Mouse (Mus musculus) forebrain, embryonic 14.5 days (tissue): Measurements from ENCODE around the gene Clpsl2. TPM values are rescaled to one million over a fixed set of nuclear protein-coding genes. Genes with fewer than 3 reads are reported as not detected.
A peak's percentile ranks its signal among the peaks of the same experiment; 100 is the strongest.

Experiments
- ATAC-seq: fragments of 200-750 bp; cut with Nextera tagmentation; 2 replicates; pipeline ENCODE4 v1.8.0; 2017; ENCODE audit warnings: mild to moderate bottlenecking, moderate library complexity
- DNase-seq: peaks from one replicate; pipeline ENCODE4 v3.0.0-alpha.2; 2015; ENCODE audit warnings: low spot score
- H3K27ac ChIP-seq: fragments of 300-500 bp; sonication (generic); 2 replicates; pipeline ENCODE4 v1.5.1; 2014; ENCODE audit warnings: low read depth, mild to moderate bottlenecking, control low read depth, low read length, moderate library complexity
- H3K27me3 ChIP-seq: fragments of 300-500 bp; sonication (generic); replicated peaks from 2 replicates; pipeline ENCODE4 v1.6.1; 2014; ENCODE audit warnings: low read length, control low read depth, mixed read lengths; ENCODE audit not compliant: control insufficient read depth, insufficient read depth
- H3K36me3 ChIP-seq: fragments of 300-500 bp; sonication (generic); 2 replicates; pipeline ENCODE4 v1.6.1; 2014; ENCODE audit warnings: low read length, control low read depth; ENCODE audit not compliant: control insufficient read depth, insufficient read depth
- H3K4me1 ChIP-seq: fragments of 300-500 bp; sonication (generic); 2 replicates; pipeline ENCODE4 v1.6.1; 2014; ENCODE audit warnings: antibody characterized with exemption, low read length, control low read depth; ENCODE audit not compliant: control insufficient read depth, insufficient read depth
- H3K4me2 ChIP-seq: fragments of 300-500 bp; sonication (generic); 2 replicates; pipeline ENCODE4 v1.6.1; 2014; ENCODE audit warnings: mild to moderate bottlenecking, control low read depth, low read length
- H3K4me3 ChIP-seq: fragments of 300-500 bp; sonication (generic); 2 replicates; pipeline ENCODE4 v1.5.1; 2014; ENCODE audit warnings: low read depth, low read length, control low read depth
- H3K9ac ChIP-seq: fragments of 300-500 bp; sonication (generic); 2 replicates; pipeline ENCODE4 v1.6.1; 2014; ENCODE audit warnings: mild to moderate bottlenecking, low read length, control low read depth, moderate library complexity
- H3K9me3 ChIP-seq: fragments of 300-500 bp; sonication (generic); replicated peaks from 2 replicates; pipeline ENCODE4 v1.6.1; 2016; ENCODE audit warnings: low read length, control low read depth, mixed read lengths; ENCODE audit not compliant: control insufficient read depth
- WGBS: fragments of 180-500 bp; shearing (Covaris S2); extraction: QIAGEN DNeasy Blood & Tissue Kit; methylation state at CpG from one replicate; pipeline ENCODE4 v1.1.7; 2014; 5-methylcytosine and 5-hydroxymethylcytosine counted together
- polyA plus RNA-seq: library from polyadenylated mRNA; unstranded; fragments of >200 nt; fragmentation: Nextera tagmentation; extraction: Ambion mirVana; gene quantifications from 2 replicates; pipeline ENCODE4 v1.2.1, GENCODE M21; 2014

Gene Clpsl2
- polyA plus RNA-seq, 1 experiment from 2014 or later = not detected

- H3K9me3 ChIP-seq = no peaks in the 10 kb centered on the region
- DNase-seq (no peak), ATAC-seq (no peak)
- no peak overlapping the region for H3K4me3 ChIP-seq
- 67% methylated on average over 7 of the region's 7 CpGs for WGBS
- no peaks in the 10 kb centered on the region for H3K36me3 ChIP-seq
- no peaks in the 10 kb centered on the region; the same call in 1 of the 2 replicates for H3K4me1 ChIP-seq
- no peak overlapping the region for H3K4me2 ChIP-seq
- no peak overlapping the region for H3K27ac ChIP-seq
- no peak overlapping the region for H3K9ac ChIP-seq
- no peaks in the 10 kb centered on the region for H3K27me3 ChIP-seq
Observed at GRCm38 (mm10) chr17:28561613-28562012, 12.4 kb downstream of the Clpsl2 start.

GRCm38 (mm10) chr17:28565181-28565580 lies 16.0 kb downstream of the Clpsl2 start:
- H3K27me3 ChIP-seq = no peaks in the 10 kb centered on the region
- H3K4me3 ChIP-seq = no peak overlapping the region
- H3K9me3 ChIP-seq = no peaks in the 10 kb centered on the region
- H3K4me1 ChIP-seq = no peaks in the 10 kb centered on the region
- H3K9ac ChIP-seq = no peak overlapping the region
- H3K36me3 ChIP-seq = no peaks in the 10 kb centered on the region
- DNase-seq = no peak
- ATAC-seq = no peak
- no peak overlapping the region for H3K4me2 ChIP-seq
- no peak overlapping the region for H3K27ac ChIP-seq

- ATAC-seq (no peak), DNase-seq (no peak)
- H3K27me3 ChIP-seq = no peaks in the 10 kb centered on the region
- H3K4me3 ChIP-seq = no peak overlapping the region
- H3K4me2 ChIP-seq = no peak overlapping the region
- H3K36me3 ChIP-seq = no peaks in the 10 kb centered on the region
- H3K27ac ChIP-seq = no peak overlapping the region
- 13% methylated on average over 3 of the region's 3 CpGs for WGBS
- no peak overlapping the region for H3K9ac ChIP-seq
- H3K9me3 ChIP-seq = no peaks in the 10 kb centered on the region
- H3K4me1 ChIP-seq = no peaks in the 10 kb centered on the region
Observed at GRCm38 (mm10) chr17:28567541-28567940, 18.3 kb downstream of the Clpsl2 start.

- Histone ChIP-seq H3K4me1 (no peaks in the 10 kb centered on the region), H3K36me3 (no peaks in the 10 kb centered on the region), H3K4me3 (no peak overlapping the region), H3K9me3 (no peaks in the 10 kb centered on the region), H3K27me3 (no peaks in the 10 kb centered on the region), H3K4me2 (no peak overlapping the region), H3K27ac (no peak overlapping the region), H3K9ac (no peak overlapping the region)
- DNase-seq (no peak), ATAC-seq (no peak)
- WGBS = 78% methylated on average over 3 of the region's 3 CpGs
Observed at GRCm38 (mm10) chr17:28571868-28572267, 22.7 kb downstream of the Clpsl2 start.

- Histone ChIP-seq H3K36me3 (no peaks in the 10 kb centered on the region), H3K4me2 (no peak overlapping the region), H3K9me3 (no peaks in the 10 kb centered on the region), H3K4me3 (no peak overlapping the region), H3K9ac (no peak overlapping the region), H3K27me3 (no peaks in the 10 kb centered on the region), H3K27ac (no peak overlapping the region), H3K4me1 (no peaks in the 10 kb centered on the region)
- DNase-seq = no peak
- no peak for ATAC-seq
- 89% methylated on average over 7 of the region's 7 CpGs for WGBS
Observed at GRCm38 (mm10) chr17:28572521-28572920, 23.3 kb downstream of the Clpsl2 start.

GRCm38 (mm10) chr17:28572941-28573340 lies 23.7 kb downstream of the Clpsl2 start:
- DNase-seq = no peak
- no peaks in the 10 kb centered on the region for H3K9me3 ChIP-seq
- no peak overlapping the region for H3K4me3 ChIP-seq
- H3K36me3 ChIP-seq = no peaks in the 10 kb centered on the region
- no peaks in the 10 kb centered on the region for H3K27me3 ChIP-seq
- H3K4me1 ChIP-seq = no peaks in the 10 kb centered on the region
- H3K4me2 ChIP-seq = no peak overlapping the region
- WGBS = 88% methylated on average over 6 of the region's 6 CpGs
- no peak overlapping the region for H3K9ac ChIP-seq
- ATAC-seq = no peak
- H3K27ac ChIP-seq = no peak overlapping the region

- Histone ChIP-seq H3K4me1 (peaks cover 1% of the 10 kb centered on the region; the same call in 1 of the 2 replicates), H3K27me3 (no peaks in the 10 kb centered on the region), H3K27ac (no peak within 1 kb of the TSS), H3K4me3 (peak within 1 kb of the TSS; percentile 32), H3K4me2 (peak within 1 kb of the TSS; percentile 55), H3K36me3 (no peaks in the 10 kb centered on the region), H3K9ac (peak within 1 kb of the TSS; percentile 43), H3K9me3 (no peaks in the 10 kb centered on the region)
- 19% methylated on average over 41 of the region's 50 CpGs for WGBS
- DNase-seq = peak; percentile 71
- ATAC-seq = peak; percentile 86
Observed at GRCm38 (mm10) chr17:28575244-28576125, 26.3 kb downstream of the Clpsl2 start, which contains the start of gene Lhfpl5. Gene Lhfpl5 (plus strand): TSS chr17:28575641.

- H3K9me3 ChIP-seq = no peaks in the 10 kb centered on the region
- 5% methylated on average over 9 of the region's 9 CpGs for WGBS
Observed at GRCm38 (mm10) chr17:28580396-28580795, 31.2 kb downstream of the Clpsl2 start.

GRCm38 (mm10) chr17:28581056-28581455 lies 31.8 kb downstream of the Clpsl2 start:
- Histone ChIP-seq H3K9me3 (no peaks in the 10 kb centered on the region), H3K4me1 (peaks cover 3% of the 10 kb centered on the region; the same call in 1 of the 2 replicates), H3K9ac (no peak overlapping the region), H3K27me3 (no peaks in the 10 kb centered on the region), H3K27ac (no peak overlapping the region), H3K4me2 (no peak overlapping the region), H3K4me3 (no peak overlapping the region), H3K36me3 (no peaks in the 10 kb centered on the region)
- WGBS = 64% methylated on average over 2 of the region's 2 CpGs
- ATAC-seq (no peak), DNase-seq (no peak)

More at GRCm38 (mm10) chr17:28580396-28580795, 31.2 kb downstream of the Clpsl2 start:
- Histone ChIP-seq H3K4me1 (peaks cover 3% of the 10 kb centered on the region; the same call in 1 of the 2 replicates), H3K36me3 (no peaks in the 10 kb centered on the region), H3K4me2 (no peak overlapping the region), H3K4me3 (no peak overlapping the region), H3K27ac (no peak overlapping the region), H3K27me3 (no peaks in the 10 kb centered on the region), H3K9ac (no peak overlapping the region)
- ATAC-seq (no peak), DNase-seq (peak; percentile 49)
